Mouse (Mus musculus) Patski (cell line): ENCODE measurements at regions not wholly inside any gene's neighbourhood (a gene's known extent, or its start where the extent isn't known, plus 50 kb on each side); places are given as distances from the start of the nearest gene placed in this dataset.
A peak's percentile ranks its signal among the peaks of the same experiment; 100 is the strongest.
"Not testable (repeated sequence)": the region's sequence is repeated elsewhere in the genome, so short reads cannot be mapped to it uniquely, and the experiment has no call there.

ENCODE experiments used
- ATAC-seq: fragments of 100-300 bp; one replicate; pipeline ENCODE4 v1.8.0; 2021
- CTCF ChIA-PET: fragments of 350-600 bp; sonication (Branson Sonifier 250); formaldehyde crosslinking; loops from one replicate; lab custom pipeline; 2022; ENCODE audit warnings: inconsistent platforms; lab: Charles Lee
- POLR2A ChIA-PET: fragments of 350-600 bp; sonication (Branson Sonifier 250); formaldehyde crosslinking; loops from one replicate; lab custom pipeline; 2022; ENCODE audit warnings: antibody characterized with exemption, inconsistent platforms; lab: Charles Lee
- DNase-seq: peaks from one replicate; pipeline ENCODE4 v3.0.0-alpha.2; 2011; ENCODE audit warnings: low read depth, low spot score
- H3K27me3 ChIP-seq: fragments of 371-371 bp; one replicate; pipeline ENCODE4 v1.5.1; 2021
- CTCF ChIP-seq: fragments of 100-300 bp; IDR thresholded peaks from one replicate; pipeline ENCODE4 v1.5.1; 2021
- in situ Hi-C: fragments of 300-500 bp; cut with MboI; formaldehyde crosslinking; loops from 3 replicates; pipeline ENCODE4 v1.11.1; 2018; ENCODE audit warnings: low pct_unique_long_range_greater_than_20kb, mixed read lengths

DNA sequence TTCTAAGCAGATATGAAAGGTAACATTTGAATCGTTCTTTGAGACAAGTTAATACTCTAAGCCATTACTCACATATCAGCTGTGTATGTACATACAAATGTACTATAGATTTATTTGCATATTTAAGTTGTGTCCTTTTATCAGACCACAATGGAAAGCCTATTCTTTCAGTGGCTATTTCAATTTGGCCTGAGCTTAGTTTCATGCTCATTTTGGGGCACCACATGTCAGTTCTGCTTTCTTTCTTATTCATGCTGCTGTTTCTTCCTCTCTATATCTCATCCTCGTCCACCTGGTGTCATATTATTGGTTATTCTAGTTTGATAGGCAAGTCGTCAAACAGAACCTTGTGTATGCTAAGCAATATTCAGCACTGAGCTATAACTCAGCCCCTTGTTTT is 432.5 kb downstream of the Arl4a start:
- peaks cover 6% of the 10 kb centered on the region for H3K27me3 ChIP-seq
- POLR2A ChIA-PET, result no interaction called here
- CTCF ChIA-PET, result interaction anchor here (0.7 kb wide), 1 partner anchor 13 kb away, joined by 3 read pairs; no protein-coding TSS in a partner anchor
- DNase-seq, result no peak
- in situ Hi-C loops, result no loop called here
- no peak for ATAC-seq
- TF ChIP-seq CTCF, result no peak

GRCm38 (mm10) chr12:39604723-39605122 is 433.1 kb downstream of the Arl4a start:
- ChIA-PET POLR2A (no interaction called here), CTCF (interaction anchor here (0.7 kb wide), 1 partner anchor 13 kb away, joined by 3 read pairs; no protein-coding TSS in a partner anchor)
- peaks cover 10% of the 10 kb centered on the region for H3K27me3 ChIP-seq
- DNase-seq (no peak), ATAC-seq (no peak)
- TF ChIP-seq CTCF, result no peak
- in situ Hi-C loops, result no loop called here

- ATAC-seq, result no peak
- DNase-seq, result no peak
- ChIA-PET POLR2A (no interaction called here), CTCF (no interaction called here)
- in situ Hi-C loops, result no loop called here
- peaks cover 6% of the 10 kb centered on the region for H3K27me3 ChIP-seq
- TF ChIP-seq CTCF, result no peak
Measured at GRCm38 (mm10) chr12:39594726-39595125, 443.1 kb downstream of the Arl4a start.

GRCm38 (mm10) chr12:39593781-39594180 is 444.0 kb downstream of the Arl4a start:
- DNase-seq, H3K27me3 ChIP-seq, CTCF ChIA-PET, in situ Hi-C loops, ATAC-seq, POLR2A ChIA-PET: not testable (repeated sequence)

- in situ Hi-C loops, result no loop called here
- CTCF ChIA-PET, result no interaction called here
- POLR2A ChIA-PET, result no interaction called here
Measured at GRCm38 (mm10) chr12:39587204-39587909, 450.5 kb downstream of the Arl4a start.

DNA sequence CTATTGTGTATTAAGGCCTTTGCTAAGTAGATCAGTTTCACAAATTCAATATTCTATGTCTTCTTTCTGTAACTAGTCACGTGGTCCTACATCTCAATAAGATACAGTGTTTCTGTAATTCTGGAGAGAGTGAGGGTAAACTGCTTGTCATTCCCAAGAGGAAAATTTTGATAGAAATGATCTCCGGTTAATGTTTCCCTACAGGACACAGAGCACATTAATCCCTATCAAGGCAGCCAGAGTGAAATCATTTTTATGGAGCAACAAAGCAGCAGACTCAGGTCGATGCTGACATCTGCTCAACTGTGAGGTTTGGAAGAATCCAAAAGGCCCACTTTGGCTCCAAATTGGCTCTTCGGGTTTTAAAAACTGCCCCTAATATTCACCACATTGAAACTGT is 451.7 kb downstream of the Arl4a start:
- no peak for DNase-seq
- ChIA-PET CTCF (no interaction called here), POLR2A (no interaction called here)
- TF ChIP-seq CTCF, result no peak
- in situ Hi-C loops, result no loop called here
- ATAC-seq, result no peak
- peaks cover 3% of the 10 kb centered on the region for H3K27me3 ChIP-seq

More at GRCm38 (mm10) chr12:39587204-39587909, 450.5 kb downstream of the Arl4a start:
- TF ChIP-seq CTCF, result no peak
- peaks cover 3% of the 10 kb centered on the region for H3K27me3 ChIP-seq
- ATAC-seq (no peak), DNase-seq (no peak)

GRCm38 (mm10) chr12:39577610-39578009 is 460.2 kb downstream of the Arl4a start:
- ATAC-seq, result no peak
- H3K27me3 ChIP-seq, result no peaks in the 10 kb centered on the region
- no peak for TF ChIP-seq CTCF
- DNase-seq, result no peak
- in situ Hi-C loops, result no loop called here
- ChIA-PET CTCF (no interaction called here), POLR2A (no interaction called here)

GRCm38 (mm10) chr12:39572802-39573201 is 465.0 kb downstream of the Arl4a start:
- no peak for DNase-seq
- no peak for TF ChIP-seq CTCF
- ChIA-PET POLR2A (no interaction called here), CTCF (no interaction called here)
- no peak for ATAC-seq
- no peaks in the 10 kb centered on the region for H3K27me3 ChIP-seq
- in situ Hi-C loops, result no loop called here

GRCm38 (mm10) chr12:39572147-39572546 is 465.7 kb downstream of the Arl4a start:
- TF ChIP-seq CTCF, result no peak
- in situ Hi-C loops, result no loop called here
- POLR2A ChIA-PET, result interaction anchor here (0.5 kb wide), 1 partner anchor 40 kb away, joined by 3 read pairs; no protein-coding TSS in a partner anchor

DNA sequence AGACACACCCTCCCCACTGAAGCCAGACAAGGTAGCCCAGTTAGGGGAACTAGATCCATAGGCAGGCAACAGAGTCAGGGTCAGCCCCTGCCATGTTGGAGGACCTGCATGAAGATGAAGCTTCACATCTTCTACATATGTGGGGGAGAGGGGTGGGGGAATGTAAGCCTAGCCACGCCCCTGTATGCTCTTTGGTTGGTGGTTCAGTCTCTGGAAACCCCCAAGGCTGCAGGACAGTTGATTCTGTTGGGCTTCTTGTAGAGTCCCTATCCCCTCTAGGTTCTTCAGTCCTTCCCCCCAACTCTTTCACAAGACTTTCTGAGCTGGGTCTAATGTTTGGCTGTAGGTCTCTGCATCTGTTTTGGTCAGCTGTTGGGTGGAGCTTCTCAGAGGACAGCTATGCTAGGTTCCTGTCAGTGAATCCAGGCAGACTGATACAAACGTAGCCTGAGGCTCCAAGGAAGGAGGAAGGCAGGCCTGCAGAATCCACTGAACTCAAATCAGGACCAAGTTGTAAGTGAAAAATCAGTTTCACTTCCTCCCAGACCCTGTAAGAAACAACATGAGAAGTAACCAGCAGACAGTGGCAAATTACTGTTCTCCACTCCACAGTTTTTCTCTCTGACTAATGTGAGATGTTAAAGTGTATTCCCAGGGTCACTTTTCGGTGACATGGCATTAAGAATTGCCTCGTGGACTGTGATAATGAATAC is 476.9 kb downstream of the Arl4a start:
- CTCF ChIA-PET, result no interaction called here
- no peaks in the 10 kb centered on the region for H3K27me3 ChIP-seq
- POLR2A ChIA-PET, result no interaction called here
- in situ Hi-C loops, result no loop called here
- DNase-seq (no peak), ATAC-seq (no peak)
- TF ChIP-seq CTCF, result no peak

More at GRCm38 (mm10) chr12:39572147-39572546, 465.7 kb downstream of the Arl4a start:
- DNase-seq, result no peak
- ATAC-seq, result no peak
- CTCF ChIA-PET, result no interaction called here
- no peaks in the 10 kb centered on the region for H3K27me3 ChIP-seq

GRCm38 (mm10) chr12:39558491-39558890 is 479.3 kb downstream of the Arl4a start:
- no peaks in the 10 kb centered on the region for H3K27me3 ChIP-seq
- DNase-seq, result peak; percentile 55
- ATAC-seq, result no peak
- ChIA-PET POLR2A (no interaction called here), CTCF (no interaction called here)
- in situ Hi-C loops, result no loop called here
- TF ChIP-seq CTCF, result no peak
